ENCODE assay signal across 8 mouse cellular contexts in genomic region chr3:138431835-138432234, GRCm38 (mm10). TPM values are rescaled to one million over a fixed set of nuclear protein-coding genes. Genes with fewer than 3 reads are reported as not detected.
DNase-seq lines count a peak whose midpoint lies in the region; ATAC-seq lines count a peak whose summit lies in the region.

No protein-coding gene starts in this region.

- H3K9me3 ChIP-seq in heart, embryonic 10.5 days: no peaks in the 10 kb centered on the region

- peak; percentile 19 to 45 for DNase-seq in heart, postnatal 10 days
- no peak for DNase-seq in heart, embryonic 10.5 days (ENCODE audit: low spot score)
- DNase-seq in 416B (ENCODE audit: low read depth): peak; percentile 61
- DNase-seq in lung, postnatal 10 days: peak; percentile 36
- no peak for DNase-seq in adrenal gland, postnatal 36 days
- DNase-seq in layer of hippocampus, adult 9-11 months: no peak
- no peak for DNase-seq in thymus, postnatal 25 days

- peak; percentile 85 for ATAC-seq in activated CD4-positive, CD25-positive, alpha-beta regulatory T cell, adult 4 months

- no peaks in the 10 kb centered on the region for H3K4me1 ChIP-seq in heart, embryonic 10.5 days

- H3K36me3 ChIP-seq in heart, embryonic 10.5 days: no peaks in the 10 kb centered on the region

- intact Hi-C loops in heart, postnatal 10 days (cut with DNase I): loop anchor here (1.0 kb wide), 2 partner anchors 209 to 234 kb away; no protein-coding TSS in a partner anchor

- no peak overlapping the region for H3K27ac ChIP-seq in heart, embryonic 10.5 days

- WGBS in heart, embryonic 10.5 days: 65% methylated on average over 2 of the region's 2 CpGs

- H3K4me3 ChIP-seq in heart, embryonic 10.5 days: no peak overlapping the region

- H3K27me3 ChIP-seq in heart, embryonic 10.5 days (ENCODE audit: insufficient read depth, poor library complexity, severe bottlenecking): no peaks in the 10 kb centered on the region

RNA-seq across cellular contexts. Expression of gene Adh5, which starts 11.1 kb away (rescaled TPM):
- total RNA-seq in heart, postnatal 10 days (2021): 100 to 1,000 TPM; 106 to 112 TPM
- 177 and 216 TPM in 2 replicates for polyA plus RNA-seq in heart, embryonic 10.5 days (2016; fragmentation: Nextera tagmentation; extraction: Ambion mirVana)
- 100 to 1,000 TPM; 117 to 122 TPM for polyA plus RNA-seq in activated CD4-positive, CD25-positive, alpha-beta regulatory T cell, adult 4 months (2017; shearing (Covaris generic))
- total RNA-seq in adrenal gland, postnatal 36 days (2021): 100 to 1,000 TPM; 160 to 207 TPM

RNA-seq across cellular contexts. Expression of gene Adh4, which starts 16.6 kb away (rescaled TPM):
- total RNA-seq in heart, postnatal 10 days (2021): not detected
- not detected in 2 replicates for polyA plus RNA-seq in heart, embryonic 10.5 days (2016; fragmentation: Nextera tagmentation; extraction: Ambion mirVana)
- under 1 TPM; 0.25 to 0.38 TPM for polyA plus RNA-seq in activated CD4-positive, CD25-positive, alpha-beta regulatory T cell, adult 4 months (2017; shearing (Covaris generic))
- total RNA-seq in adrenal gland, postnatal 36 days (2021): under 1 TPM; 0.43 to 0.83 TPM

RNA-seq across cellular contexts. Expression of gene Metap1, which starts 57.5 kb away (rescaled TPM):
- 10 to 100 TPM; 45.3 to 45.5 TPM for total RNA-seq in heart, postnatal 10 days (2021)
- 47.1 and 48.8 TPM in 2 replicates for polyA plus RNA-seq in heart, embryonic 10.5 days (2016; fragmentation: Nextera tagmentation; extraction: Ambion mirVana)
- polyA plus RNA-seq in activated CD4-positive, CD25-positive, alpha-beta regulatory T cell, adult 4 months (2017; shearing (Covaris generic)): 10 to 100 TPM; 32.0 to 33.3 TPM
- total RNA-seq in adrenal gland, postnatal 36 days (2021): 10 to 100 TPM; 53.8 to 57.9 TPM

Comparison
In these comparisons a context has a peak if more than half of its experiments do, and no peak if none do; other contexts are left out.
1. DNase-seq: peak in heart, postnatal 10 days (2 of 2), 416B (single experiment) and lung, postnatal 10 days (single experiment); none in heart, embryonic 10.5 days (single experiment), adrenal gland, postnatal 36 days (0 of 2), layer of hippocampus, adult 9-11 months (single experiment) and thymus, postnatal 25 days (single experiment).